Mouse (Mus musculus) T-cell, adult 66 days (primary cell): ENCODE results near the gene Mad2l2. TPM values are rescaled to one million over a fixed set of nuclear protein-coding genes. Genes with fewer than 3 reads are reported as not detected.

Source experiments
- total RNA-seq, 2 experiments: library from RNA; stranded (reverse); gene quantifications; 3 replicates in 1 of 2; 4 replicates in 1 of 2; pipeline ENCODE4 v1.2.4; 2023

Gene Mad2l2
- total RNA-seq: 10 to 100 TPM; 24.7 to 31.2 TPM

GRCm38 (mm10) chr4:148130133-148130532, at the start of gene Mad2l2:
Gene Mad2l2 (plus strand): TSS chr4:148130384.

DNA sequence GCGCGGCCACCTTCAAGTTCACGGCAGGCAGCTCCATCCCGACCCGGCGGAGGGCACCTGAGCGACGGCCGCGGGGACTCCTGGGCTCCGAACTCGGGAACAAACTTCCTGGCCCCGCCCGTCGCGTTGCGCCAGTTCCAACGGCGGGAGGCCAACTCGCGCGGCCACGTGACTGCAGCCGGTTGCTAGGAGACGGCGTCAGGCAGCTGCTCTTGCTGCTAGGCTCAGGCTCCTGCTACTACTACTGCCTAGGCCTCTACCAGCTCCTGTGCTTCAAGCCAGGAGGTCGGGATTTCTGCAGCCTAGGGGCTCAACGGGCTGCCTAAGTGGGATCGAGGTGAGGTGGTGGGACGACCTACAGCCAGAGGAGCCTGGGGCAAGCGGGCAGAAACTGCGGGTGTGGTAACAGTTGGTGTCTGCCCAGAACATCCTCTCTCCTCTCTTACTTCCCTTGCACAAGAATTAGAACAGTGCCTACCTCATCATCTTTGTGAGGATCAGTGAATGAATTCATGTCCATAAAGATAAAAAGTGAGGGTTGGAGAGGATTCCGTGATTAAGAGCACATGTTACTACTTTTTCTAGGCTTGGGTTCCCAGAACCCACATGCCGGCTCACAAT, 42.2 kb upstream of the Mad2l2 start, which contains the start of gene Agtrap:
TSS of gene Agtrap (minus strand) at position 125 of the 621 bp plus-strand sequence.

GRCm38 (mm10) chr4:148130561-148131413, 603 bp downstream of the Mad2l2 start, which contains the start of gene Draxin:
Gene Draxin (minus strand): TSS chr4:148130698.

GRCm38 (mm10) chr4:148151267-148152168, 21.3 kb downstream of the Mad2l2 start, which contains the start of gene Fbxo6:
Gene Fbxo6 (minus strand): TSS chr4:148152140.

GRCm38 (mm10) chr4:148160436-148161390, 30.5 kb downstream of the Mad2l2 start, which contains the start of the genes Fbxo44 and Fbxo2:
Gene Fbxo44 (minus strand): TSS chr4:148160482.
Gene Fbxo2 (plus strand): TSS chr4:148160621.

Other genes with a start within 250 kb of the Mad2l2 start
- 10 to 100 TPM; 44.6 to 51.9 TPM for gene Mfn2, start 225.7 kb upstream of the Mad2l2 start, total RNA-seq
- 10 to 100 TPM; 10.2 to 17.5 TPM for gene Plod1, start 193.6 kb upstream of the Mad2l2 start, total RNA-seq
- 10 to 100 TPM; 69.6 to 75.2 TPM for gene 2510039O18Rik, start 189.5 kb upstream of the Mad2l2 start, total RNA-seq
- gene Nppb, start 144.6 kb upstream of the Mad2l2 start, total RNA-seq: not detected
- gene Nppa, start 129.7 kb upstream of the Mad2l2 start, total RNA-seq: not detected
- gene Clcn6, start 91.6 kb upstream of the Mad2l2 start, total RNA-seq: 10 to 100 TPM; 27.6 to 29.3 TPM
- 10 to 100 TPM; 18.5 to 21.1 TPM for gene Mthfr, start 91.3 kb upstream of the Mad2l2 start, total RNA-seq
- 10 to 100 TPM; 19.9 to 26.1 TPM for gene Agtrap, start 42.4 kb upstream of the Mad2l2 start, total RNA-seq
- not detected for gene Draxin, start 314 bp downstream of the Mad2l2 start, total RNA-seq
- gene Fbxo6, start 21.8 kb downstream of the Mad2l2 start, total RNA-seq: 10 to 100 TPM; 13.1 to 15.6 TPM
- gene Fbxo44, start 30.1 kb downstream of the Mad2l2 start, total RNA-seq: 1 to 10 TPM; 2.8 to 4.6 TPM
- gene Fbxo2, start 30.2 kb downstream of the Mad2l2 start, total RNA-seq: not detected
- not detected for gene Disp3, start 157.6 kb downstream of the Mad2l2 start, total RNA-seq